In the genomic region with DNA sequence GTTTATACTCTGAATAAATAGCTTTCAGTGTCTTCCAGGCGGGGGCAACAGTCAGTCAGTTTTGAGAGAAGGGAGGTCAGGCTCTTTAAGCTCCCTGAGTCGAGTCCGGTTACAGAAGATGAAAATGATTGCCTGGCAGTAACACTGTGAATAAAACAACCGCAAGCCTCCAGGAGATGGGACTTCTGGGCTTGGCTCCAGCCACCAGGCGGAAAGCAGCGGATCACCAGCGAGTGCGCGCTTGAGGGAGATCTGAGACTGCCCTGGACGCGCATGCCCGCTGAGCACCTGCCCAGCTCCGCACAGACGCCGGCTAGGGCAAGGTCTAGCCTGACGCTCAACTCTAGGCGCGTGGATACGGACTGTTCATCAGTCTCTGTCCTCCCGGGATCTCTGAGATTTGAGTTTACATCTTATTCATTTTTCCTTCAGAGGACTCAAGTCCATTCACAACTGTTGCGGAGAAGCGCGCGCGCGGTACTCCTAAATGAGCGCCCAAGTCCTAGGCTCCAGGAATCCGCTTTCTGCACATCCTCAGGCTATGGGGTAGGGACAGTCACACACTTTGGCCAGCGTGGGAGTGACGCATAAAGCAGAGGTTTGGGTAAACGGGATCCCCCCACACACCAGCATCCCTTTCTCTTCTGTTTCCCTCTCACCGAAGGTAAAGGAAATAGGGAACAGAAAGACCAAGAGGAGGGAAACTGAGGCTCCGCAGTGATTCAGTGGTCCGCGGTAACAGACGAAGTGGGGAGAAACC, we compare ENCODE assay signal across 8 mouse cellular contexts. TPM values are rescaled to one million over a fixed set of nuclear protein-coding genes. Genes with fewer than 3 reads are reported as not detected.
DNase-seq lines count a peak whose midpoint lies in the region; ATAC-seq and TF ChIP-seq lines count a peak whose summit lies in the region.

No protein-coding gene starts in this region.

- no peak overlapping the region for H3K9ac ChIP-seq in heart, postnatal 0 days (replicated peaks; ENCODE audit: low read depth, low read length)
- no peak overlapping the region for H3K9ac ChIP-seq in liver, embryonic 12.5 days
- no peak overlapping the region for H3K9ac ChIP-seq in stomach, embryonic 14.5 days (replicated peaks; ENCODE audit: low read depth, low read length)

- peaks cover 99% of the 10 kb centered on the region for H3K27me3 ChIP-seq in heart, postnatal 0 days (ENCODE audit: control insufficient read depth, insufficient read depth, low read length)
- H3K27me3 ChIP-seq in liver, embryonic 12.5 days (replicated peaks), result peaks cover 99% of the 10 kb centered on the region
- peaks cover 87% of the 10 kb centered on the region for H3K27me3 ChIP-seq in stomach, embryonic 14.5 days (ENCODE audit: control insufficient read depth, insufficient read depth, low read length)

- H3K4me2 ChIP-seq in heart, postnatal 0 days (ENCODE audit: low read depth, low read length), result peak overlapping the region; percentile 94
- peak overlapping the region; percentile 62 for H3K4me2 ChIP-seq in liver, embryonic 12.5 days
- H3K4me2 ChIP-seq in stomach, embryonic 14.5 days (replicated peaks; ENCODE audit: low read depth, low read length), result peak overlapping the region; percentile 98

- no peaks in the 10 kb centered on the region for H3K9me3 ChIP-seq in heart, postnatal 0 days (replicated peaks; ENCODE audit: control insufficient read depth, low read length)
- H3K9me3 ChIP-seq in liver, embryonic 12.5 days (replicated peaks), result no peaks in the 10 kb centered on the region
- H3K9me3 ChIP-seq in stomach, embryonic 14.5 days (ENCODE audit: control insufficient read depth, low read depth, low read length), result no peaks in the 10 kb centered on the region

- H3K36me3 ChIP-seq in heart, postnatal 0 days (replicated peaks; ENCODE audit: control insufficient read depth, insufficient read depth, low read length), result no peaks in the 10 kb centered on the region
- no peaks in the 10 kb centered on the region for H3K36me3 ChIP-seq in liver, embryonic 12.5 days
- H3K36me3 ChIP-seq in stomach, embryonic 14.5 days (ENCODE audit: control insufficient read depth, insufficient read depth, low read length), result no peaks in the 10 kb centered on the region

- peak; percentile 4; the same call in 1 of the 2 replicates for TF ChIP-seq CTCF in heart, postnatal 0 days (IDR thresholded peaks at IDR 0.05; ENCODE audit: low read depth)

- no peak for TF ChIP-seq EP300 in heart, postnatal 0 days (IDR thresholded peaks at IDR 0.05; ENCODE audit: low read depth)

- no peak overlapping the region for H3K27ac ChIP-seq in heart, postnatal 0 days (ENCODE audit: low read depth)
- H3K27ac ChIP-seq in liver, embryonic 12.5 days, result no peak overlapping the region
- no peak overlapping the region for H3K27ac ChIP-seq in stomach, embryonic 14.5 days (ENCODE audit: low read length)

- peak; percentile 45 for ATAC-seq in heart, postnatal 0 days (ENCODE audit: insufficient read depth, low read depth)
- ATAC-seq in liver, embryonic 12.5 days, result no peak
- no peak for ATAC-seq in stomach, embryonic 14.5 days (ENCODE audit: insufficient number of reproducible peaks, insufficient read depth, low FRiP score, low read depth)
- no peak for ATAC-seq in erythroid progenitor cell, adult 5-6 weeks (replicated peaks; ENCODE audit: low FRiP score, poor library complexity, severe bottlenecking)

- intact Hi-C loops in left cerebral cortex, postnatal 4 days (cut with DNase I), result loop anchor here (10.0 kb wide), 1 partner anchor 199 kb away; no protein-coding TSS in a partner anchor

- H3K4me1 ChIP-seq in heart, postnatal 0 days (ENCODE audit: control insufficient read depth, insufficient read depth), result peaks cover 11% of the 10 kb centered on the region; the same call in 1 of the 2 replicates
- peaks cover 12% of the 10 kb centered on the region; the same call in 1 of the 2 replicates for H3K4me1 ChIP-seq in liver, embryonic 12.5 days
- H3K4me1 ChIP-seq in stomach, embryonic 14.5 days (ENCODE audit: control insufficient read depth, insufficient read depth, low read length), result peaks cover 8% of the 10 kb centered on the region; the same call in 1 of the 2 replicates

- WGBS in heart, postnatal 0 days, result under 1% methylated on average over 36 of the region's 36 CpGs
- WGBS in liver, embryonic 12.5 days (ENCODE audit: insufficient replicate concordance), result under 1% methylated on average over 36 of the region's 36 CpGs
- WGBS in stomach, embryonic 14.5 days, result under 1% methylated on average over 36 of the region's 36 CpGs

- DNase-seq in left cerebral cortex, postnatal 4 days, result peak; percentile 80
- no peak for DNase-seq in left cerebral cortex, adult 11 months (ENCODE audit: low spot score)
- peak; percentile 63 to 71 for DNase-seq in cerebellum, postnatal 14 days
- DNase-seq in heart, postnatal 0 days (ENCODE audit: low spot score), result no peak
- DNase-seq in urinary bladder, adult 18-20 months (ENCODE audit: low spot score in 2 of 2), result no peak

- peak overlapping the region; percentile 60 for H3K4me3 ChIP-seq in heart, postnatal 0 days (ENCODE audit: low read depth, low read length)
- H3K4me3 ChIP-seq in liver, embryonic 12.5 days, result peak overlapping the region; percentile 46; the same call in 1 of the 2 replicates
- H3K4me3 ChIP-seq in stomach, embryonic 14.5 days (ENCODE audit: low read depth, low read length), result peak overlapping the region; percentile 41

RNA-seq across cellular contexts. Expression of a gene that starts 19.0 kb away (rescaled TPM):
- not detected for total RNA-seq in left cerebral cortex, postnatal 4 days (2021)
- total RNA-seq in heart, postnatal 0 days (2014; rRNA removed; ENCODE audit: low replicate concordance), result not detected in 2 replicates
- polyA plus RNA-seq in heart, postnatal 0 days (2015; fragmentation: Nextera tagmentation; extraction: Ambion mirVana), result 0.04 and 0.05 TPM in 2 replicates
- polyA plus RNA-seq in liver, embryonic 12.5 days (2016; fragmentation: Nextera tagmentation; extraction: Ambion mirVana), result 0.04 TPM in 1 of 2 replicates, not detected in the other
- polyA plus RNA-seq in stomach, embryonic 14.5 days (2014; fragmentation: Nextera tagmentation; extraction: Ambion mirVana), result not detected in 2 replicates
- total RNA-seq in erythroid progenitor cell, adult 5-6 weeks (2015; ENCODE audit: low replicate concordance), result not detected in 2 replicates
- not detected in 2 replicates for total RNA-seq in erythroid progenitor cell, adult 5-6 weeks (2017; ENCODE audit: low replicate concordance)

Comparison
In these comparisons a context has a peak if more than half of its experiments do, and no peak if none do; other contexts are left out.
1. DNase-seq: peak in left cerebral cortex, postnatal 4 days (single experiment) and cerebellum, postnatal 14 days (2 of 2); none in left cerebral cortex, adult 11 months (single experiment), heart, postnatal 0 days (single experiment) and urinary bladder, adult 18-20 months (0 of 2).
2. Peak in every context shown above with its lines, with median percentiles within 50 percentile points of each other: H3K4me2 ChIP-seq and H3K4me3 ChIP-seq.